Mouse (Mus musculus) kidney, embryonic 16.5 days (tissue): Measurements from ENCODE around the gene Gprc5a. TPM values are rescaled to one million over a fixed set of nuclear protein-coding genes. Genes with fewer than 3 reads are reported as not detected.

ENCODE experiments used
- ATAC-seq: fragments of 200-750 bp; cut with Nextera tagmentation; 2 replicates; pipeline ENCODE4 v1.8.0; 2017; ENCODE audit warnings: moderate TSS enrichment; ENCODE audit not compliant: low FRiP score, low TSS enrichment
- H3K27ac ChIP-seq: fragments of 300-500 bp; sonication (generic); 2 replicates; pipeline ENCODE4 v1.5.1; 2014; ENCODE audit warnings: low read length
- H3K27me3 ChIP-seq: fragments of 300-500 bp; sonication (generic); 2 replicates; pipeline ENCODE4 v1.6.1; 2014; ENCODE audit warnings: low read length, control low read depth, mixed read lengths; ENCODE audit not compliant: insufficient read depth
- H3K36me3 ChIP-seq: fragments of 300-500 bp; sonication (generic); 2 replicates; pipeline ENCODE4 v1.6.1; 2014; ENCODE audit warnings: low read length, control low read depth, mixed read lengths; ENCODE audit not compliant: insufficient read depth
- H3K4me1 ChIP-seq: fragments of 300-500 bp; sonication (generic); 2 replicates; pipeline ENCODE4 v1.6.1; 2014; ENCODE audit warnings: low read length, control low read depth, mixed read lengths; ENCODE audit not compliant: insufficient read depth
- H3K4me2 ChIP-seq: fragments of 300-500 bp; sonication (generic); replicated peaks from 2 replicates; pipeline ENCODE4 v1.6.1; 2014; ENCODE audit warnings: low read depth, low read length
- H3K4me3 ChIP-seq: fragments of 300-500 bp; sonication (generic); 2 replicates; pipeline ENCODE4 v1.5.1; 2014; ENCODE audit warnings: mild to moderate bottlenecking, low read length
- H3K9ac ChIP-seq: fragments of 300-500 bp; sonication (generic); replicated peaks from 2 replicates; pipeline ENCODE4 v1.6.1; 2014; ENCODE audit warnings: low read length
- H3K9me3 ChIP-seq: fragments of 300-500 bp; sonication (generic); 2 replicates; pipeline ENCODE4 v1.6.1; 2016; ENCODE audit warnings: low read length, control low read depth
- WGBS: fragments of 180-500 bp; shearing (Covaris S2); extraction: QIAGEN DNeasy Blood & Tissue Kit; methylation state at CpG from one replicate; pipeline ENCODE4 v1.1.7; 2014; 5-methylcytosine and 5-hydroxymethylcytosine counted together
- polyA plus RNA-seq: library from polyadenylated mRNA; unstranded; fragments of >200 nt; fragmentation: Nextera tagmentation; extraction: Ambion mirVana; gene quantifications from 2 replicates; pipeline ENCODE4 v1.2.1, GENCODE M21; 2015

Gprc5a gene
- polyA plus RNA-seq = 14.3 and 16.7 TPM in 2 replicates

DNA sequence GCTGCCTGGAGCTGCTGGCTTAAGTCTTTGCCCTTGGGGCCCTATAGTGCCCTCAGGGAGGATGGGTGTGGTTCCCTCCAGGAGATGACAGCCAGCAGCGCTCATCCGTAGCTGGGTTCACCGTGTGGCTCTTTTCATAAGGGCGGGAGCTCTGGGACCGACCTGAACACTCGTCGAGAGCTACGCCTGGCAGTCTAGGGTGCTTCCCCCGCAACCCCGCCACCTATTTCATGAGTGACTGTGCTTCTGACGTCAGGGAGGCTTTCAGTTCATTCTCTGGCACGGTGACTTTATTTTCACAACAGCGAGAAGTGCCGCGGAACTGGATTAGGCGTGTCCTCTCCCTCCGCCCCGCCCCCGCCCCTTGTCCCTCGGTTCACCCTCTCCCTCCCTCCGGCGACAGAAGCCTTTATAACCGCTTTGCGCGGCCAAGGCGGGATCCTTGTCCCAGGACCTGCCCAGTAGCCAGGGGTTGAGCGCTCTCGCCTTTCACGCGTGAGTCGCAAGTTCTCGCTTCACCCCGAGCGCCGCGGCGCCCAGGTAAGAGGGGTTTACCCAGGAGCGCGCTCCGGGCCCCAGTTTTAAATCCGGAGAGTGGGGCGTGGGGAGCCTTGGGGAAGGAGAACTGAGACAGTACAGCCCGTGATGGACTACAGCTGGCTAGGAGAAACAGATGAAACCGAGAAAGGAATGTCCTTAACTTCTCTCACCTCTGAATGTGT, at the start of gene Gprc5a:
Gprc5a (plus strand) TSS at position 416 of the 722 bp plus-strand sequence.
- under 1% methylated on average over 43 of the region's 44 CpGs for WGBS

DNA sequence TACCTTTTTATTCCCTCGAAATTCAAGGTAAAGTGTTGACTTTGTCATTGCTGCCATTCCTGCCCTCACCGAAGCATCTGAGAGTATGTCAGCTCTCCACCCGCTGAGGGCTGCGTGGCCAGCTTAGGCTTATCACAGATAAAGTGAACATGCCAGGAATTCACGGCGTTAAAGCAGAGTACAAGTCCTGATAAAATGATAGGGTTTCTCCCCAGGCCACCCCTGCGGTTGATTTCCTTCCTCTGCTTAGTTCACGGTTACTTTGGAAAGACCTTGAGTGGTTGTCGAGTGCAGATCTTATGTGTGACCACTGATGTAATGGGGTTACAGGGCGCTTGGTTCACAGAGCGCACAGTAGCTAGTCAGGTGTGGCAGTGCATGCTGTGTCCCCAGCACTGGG, 48.2 kb upstream of the Gprc5a start:
- WGBS = 92% methylated on average over 11 of the region's 11 CpGs
- Histone ChIP-seq H3K4me3 (no peak overlapping the region), H3K4me1 (peaks cover 3% of the 10 kb centered on the region), H3K36me3 (peaks cover 78% of the 10 kb centered on the region), H3K9ac (no peak overlapping the region), H3K27me3 (no peaks in the 10 kb centered on the region), H3K4me2 (no peak overlapping the region), H3K9me3 (no peaks in the 10 kb centered on the region), H3K27ac (no peak overlapping the region)
- ATAC-seq = no peak

More for the DNA sequence above, at the start of gene Gprc5a:
- no peaks in the 10 kb centered on the region for H3K27me3 ChIP-seq
- H3K4me3 ChIP-seq = peak within 1 kb of the TSS; percentile 65
- H3K27ac ChIP-seq = peak within 1 kb of the TSS; percentile 57; the same call in 1 of the 2 replicates
- peak; percentile 90 for ATAC-seq
- no peaks in the 10 kb centered on the region for H3K36me3 ChIP-seq
- peaks cover 29% of the 10 kb centered on the region for H3K4me1 ChIP-seq
- peak within 1 kb of the TSS; percentile 87 for H3K4me2 ChIP-seq
- H3K9ac ChIP-seq = peak within 1 kb of the TSS; percentile 73
- no peaks in the 10 kb centered on the region for H3K9me3 ChIP-seq

DNA sequence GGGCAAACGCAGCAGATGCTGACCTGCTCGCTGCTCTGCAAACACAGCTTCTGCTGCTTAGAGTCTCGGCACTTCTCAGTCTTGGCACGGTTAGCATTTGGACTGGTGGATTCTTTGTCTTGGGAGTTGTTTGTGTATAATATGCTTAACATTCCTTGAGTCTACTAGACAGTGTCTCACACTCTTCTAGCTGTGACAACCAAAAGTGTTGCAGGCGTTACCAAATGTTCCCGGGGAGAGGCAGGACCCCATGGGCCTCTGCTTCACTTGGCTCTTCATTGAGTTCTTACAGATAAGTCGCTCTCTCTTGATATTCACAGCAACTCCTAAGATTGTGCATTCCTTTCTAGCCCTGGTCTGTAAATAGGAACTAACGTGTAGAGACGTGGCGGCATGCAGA, 45.9 kb upstream of the Gprc5a start:
- Histone ChIP-seq H3K27me3 (no peaks in the 10 kb centered on the region), H3K4me1 (no peaks in the 10 kb centered on the region; the same call in 1 of the 2 replicates), H3K9ac (no peak overlapping the region), H3K4me2 (no peak overlapping the region), H3K4me3 (no peak overlapping the region), H3K36me3 (peaks cover 93% of the 10 kb centered on the region), H3K27ac (no peak overlapping the region), H3K9me3 (no peaks in the 10 kb centered on the region)
- no peak for ATAC-seq
- 91% methylated on average over 10 of the region's 10 CpGs for WGBS

DNA sequence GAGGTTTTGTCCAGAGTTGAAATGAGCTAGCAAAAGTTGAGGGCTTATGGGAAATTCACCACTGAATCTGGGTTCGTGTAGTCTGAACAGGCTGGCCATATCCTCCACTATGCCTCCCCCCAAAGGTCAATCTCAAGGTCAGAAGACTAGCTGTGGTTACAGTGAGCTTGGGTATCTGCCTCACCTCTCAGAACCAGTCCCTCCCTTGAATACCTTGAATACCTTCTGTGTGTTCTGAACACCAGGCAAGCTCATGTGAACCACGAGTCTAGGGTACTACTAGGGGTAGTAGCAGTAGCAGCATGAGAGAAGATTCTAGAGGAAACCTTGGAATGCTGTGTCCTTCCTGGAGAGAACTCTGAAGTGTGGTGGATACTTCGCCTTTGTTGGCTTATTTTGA, 43.8 kb upstream of the Gprc5a start:
- Histone ChIP-seq H3K9ac (no peak overlapping the region), H3K9me3 (no peaks in the 10 kb centered on the region), H3K4me3 (no peak overlapping the region), H3K4me1 (peaks cover 2% of the 10 kb centered on the region; the same call in 1 of the 2 replicates), H3K27me3 (no peaks in the 10 kb centered on the region), H3K4me2 (no peak overlapping the region), H3K36me3 (peaks cover 77% of the 10 kb centered on the region), H3K27ac (no peak overlapping the region)
- 91% methylated on average over 3 of the region's 3 CpGs for WGBS
- ATAC-seq = no peak

DNA sequence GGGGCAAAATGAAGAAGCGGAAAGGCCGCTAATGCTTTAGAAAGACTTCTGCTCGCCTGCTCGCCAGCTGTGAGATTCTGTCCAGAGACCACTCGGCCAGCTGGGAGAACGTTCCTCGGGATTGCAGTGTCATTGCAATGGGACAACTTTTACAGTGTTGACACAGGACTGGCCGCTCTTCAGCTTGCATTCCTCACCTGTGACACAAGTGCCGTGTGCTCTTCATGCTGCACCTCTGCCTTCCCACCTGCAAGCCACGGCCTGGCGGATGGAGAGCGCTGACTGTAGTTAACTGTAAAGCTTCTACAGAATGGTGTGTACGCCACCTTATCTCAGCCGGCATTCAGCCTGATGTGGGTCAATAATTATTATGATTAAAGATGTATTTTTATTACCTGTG, 42.1 kb upstream of the Gprc5a start:
- H3K4me2 ChIP-seq = no peak overlapping the region
- H3K9me3 ChIP-seq = no peaks in the 10 kb centered on the region
- WGBS = 87% methylated on average over 14 of the region's 14 CpGs
- peaks cover 2% of the 10 kb centered on the region; the same call in 1 of the 2 replicates for H3K4me1 ChIP-seq
- no peak overlapping the region for H3K9ac ChIP-seq
- H3K27ac ChIP-seq = no peak overlapping the region
- H3K4me3 ChIP-seq = no peak overlapping the region
- no peak for ATAC-seq
- peaks cover 59% of the 10 kb centered on the region for H3K36me3 ChIP-seq
- no peaks in the 10 kb centered on the region for H3K27me3 ChIP-seq

DNA sequence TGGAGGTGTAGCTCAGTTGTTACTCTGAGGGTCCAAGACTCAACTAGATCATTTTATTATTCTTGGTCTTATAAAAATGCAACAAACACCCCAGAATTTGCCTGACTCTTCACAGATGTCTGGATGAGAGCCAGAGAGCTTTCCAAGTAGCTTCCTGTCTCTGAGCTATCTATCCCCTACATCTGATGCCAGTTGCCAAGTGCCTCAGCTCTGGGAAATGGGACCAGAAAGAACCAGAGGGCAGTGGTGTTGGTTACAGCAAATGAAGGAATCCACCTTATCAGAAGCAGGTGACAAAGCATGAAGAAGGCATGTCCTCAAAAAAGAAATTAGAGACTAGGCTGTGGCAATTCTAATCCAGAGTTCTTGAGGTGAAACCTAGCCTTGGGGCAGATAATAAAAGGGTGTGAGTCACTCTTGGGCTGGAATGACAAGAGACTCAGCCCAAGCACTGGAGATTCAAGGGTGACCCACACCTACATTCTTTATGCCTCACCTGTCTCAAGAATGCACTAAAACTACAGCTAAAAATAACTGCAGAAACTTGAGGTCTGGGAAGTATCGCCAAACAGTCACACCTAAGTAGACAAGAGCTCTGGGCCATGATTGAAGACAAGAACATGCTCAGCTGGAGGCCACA, 40.5 kb upstream of the Gprc5a start:
- H3K9ac ChIP-seq = no peak overlapping the region
- no peaks in the 10 kb centered on the region for H3K9me3 ChIP-seq
- no peak overlapping the region for H3K4me2 ChIP-seq
- peaks cover 45% of the 10 kb centered on the region for H3K36me3 ChIP-seq
- H3K27ac ChIP-seq = peak overlapping the region; percentile 49; the same call in 1 of the 2 replicates
- H3K4me3 ChIP-seq = no peak overlapping the region
- WGBS = 59% methylated on average over 1 of the region's 1 CpGs
- no peak for ATAC-seq
- H3K27me3 ChIP-seq = no peaks in the 10 kb centered on the region
- peaks cover 2% of the 10 kb centered on the region; the same call in 1 of the 2 replicates for H3K4me1 ChIP-seq

DNA sequence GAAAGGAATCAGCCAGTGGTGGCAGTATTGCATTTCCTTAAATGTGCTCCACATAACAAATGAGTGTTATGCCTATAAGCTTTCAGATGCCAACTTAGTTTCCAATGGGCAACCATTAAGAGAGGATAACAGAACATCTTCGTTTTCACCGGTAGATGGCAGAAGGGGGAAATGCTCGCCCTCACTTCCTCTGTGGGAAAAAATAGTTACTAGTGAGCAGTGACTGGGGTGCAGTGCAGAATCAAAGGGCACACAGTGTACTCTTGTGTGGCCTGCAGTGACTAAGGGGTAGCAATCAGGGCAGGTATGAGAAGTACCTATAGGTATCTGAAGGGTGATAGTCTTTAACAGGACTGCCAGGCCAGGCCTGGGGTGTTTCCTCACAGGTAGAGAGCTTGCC, 39.2 kb upstream of the Gprc5a start:
- Histone ChIP-seq H3K4me3 (no peak overlapping the region), H3K9me3 (no peaks in the 10 kb centered on the region), H3K27ac (no peak overlapping the region), H3K27me3 (no peaks in the 10 kb centered on the region), H3K4me1 (peaks cover 2% of the 10 kb centered on the region; the same call in 1 of the 2 replicates), H3K4me2 (no peak overlapping the region), H3K9ac (no peak overlapping the region), H3K36me3 (peaks cover 31% of the 10 kb centered on the region)
- 11% methylated on average over 3 of the region's 3 CpGs for WGBS
- ATAC-seq = 0 out of 2 replicates have a peak, but pooled peaks have one; percentile 12

DNA sequence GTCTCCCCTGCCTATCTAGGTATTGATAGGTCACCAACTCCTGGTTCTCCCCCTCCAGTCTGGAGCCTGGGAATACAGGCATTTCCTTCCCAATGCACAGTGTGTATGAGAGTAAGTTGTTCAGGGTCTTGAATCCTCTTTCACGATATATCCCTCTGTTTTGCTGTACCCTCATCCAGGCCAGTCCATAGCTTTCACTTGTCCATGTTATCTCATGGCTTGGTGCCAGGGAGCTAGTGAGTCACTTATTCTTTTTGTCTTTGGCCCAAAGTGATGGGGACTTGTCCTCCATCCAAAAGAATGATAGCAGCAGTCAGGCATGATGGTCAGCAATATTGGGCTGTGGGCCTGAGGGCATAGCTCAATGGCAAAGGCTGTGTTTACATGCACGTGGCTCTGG, 38.7 kb upstream of the Gprc5a start:
- no peaks in the 10 kb centered on the region for H3K27me3 ChIP-seq
- no peak for ATAC-seq
- no peak overlapping the region for H3K27ac ChIP-seq
- peaks cover 26% of the 10 kb centered on the region for H3K36me3 ChIP-seq
- H3K9ac ChIP-seq = no peak overlapping the region
- H3K4me1 ChIP-seq = peaks cover 2% of the 10 kb centered on the region; the same call in 1 of the 2 replicates
- H3K9me3 ChIP-seq = no peaks in the 10 kb centered on the region
- 84% methylated on average over 2 of the region's 2 CpGs for WGBS
- H3K4me2 ChIP-seq = no peak overlapping the region
- no peak overlapping the region for H3K4me3 ChIP-seq

DNA sequence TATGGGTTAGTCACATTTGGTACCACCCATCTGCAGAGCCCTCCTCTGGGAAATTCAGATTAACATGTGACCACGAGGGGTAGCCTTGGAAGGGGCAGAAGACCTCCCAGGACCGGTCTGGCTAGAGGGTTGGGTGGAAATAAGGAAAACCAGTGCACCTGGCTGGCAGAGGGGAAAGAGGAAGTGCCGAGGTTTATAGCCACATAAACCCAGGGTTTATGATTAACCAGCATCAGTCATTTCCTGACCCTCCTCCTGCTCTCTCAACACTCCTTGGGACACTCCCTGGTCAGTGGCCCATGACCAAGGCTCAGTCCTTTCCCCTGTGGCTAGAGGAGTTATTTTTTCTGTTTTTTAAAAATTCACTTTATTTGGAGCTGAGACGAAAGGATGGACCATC, 36.2 kb upstream of the Gprc5a start:
- WGBS = 25% methylated on average over 4 of the region's 4 CpGs
- peaks cover 5% of the 10 kb centered on the region; the same call in 1 of the 2 replicates for H3K36me3 ChIP-seq
- peak; percentile 87 for ATAC-seq
- no peak overlapping the region for H3K4me3 ChIP-seq
- peaks cover 2% of the 10 kb centered on the region; the same call in 1 of the 2 replicates for H3K4me1 ChIP-seq
- no peak overlapping the region for H3K9ac ChIP-seq
- no peak overlapping the region for H3K4me2 ChIP-seq
- no peaks in the 10 kb centered on the region for H3K27me3 ChIP-seq
- H3K27ac ChIP-seq = peak overlapping the region; percentile 61
- no peaks in the 10 kb centered on the region for H3K9me3 ChIP-seq

DNA sequence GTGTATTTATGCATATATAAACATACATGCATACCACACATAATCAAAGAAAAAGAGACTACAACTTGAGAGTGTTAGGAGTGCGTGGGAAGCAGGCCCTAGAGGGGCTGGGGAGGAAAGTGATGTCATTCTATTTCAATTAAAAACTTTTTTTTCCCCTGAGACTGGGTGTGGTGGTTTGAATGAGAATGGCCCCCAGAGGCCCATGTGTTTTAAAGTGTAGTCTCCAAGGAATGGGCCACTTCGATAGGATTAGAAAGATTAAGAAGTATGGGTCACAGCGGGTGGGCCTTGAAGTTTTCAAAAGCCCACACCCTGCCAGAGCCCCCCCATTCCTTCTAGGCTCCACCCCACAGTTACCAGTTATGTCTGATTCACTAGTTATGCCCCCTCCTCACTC, 26.8 kb upstream of the Gprc5a start:
- WGBS = 87% methylated on average over 3 of the region's 3 CpGs
- H3K36me3 ChIP-seq = no peaks in the 10 kb centered on the region

More for the DNA sequence above, 26.8 kb upstream of the Gprc5a start:
- H3K4me3 ChIP-seq = no peak overlapping the region
- H3K27ac ChIP-seq = no peak overlapping the region
- H3K4me1 ChIP-seq = peaks cover 11% of the 10 kb centered on the region
- no peak for ATAC-seq
- no peak overlapping the region for H3K4me2 ChIP-seq
- H3K9ac ChIP-seq = no peak overlapping the region
- H3K27me3 ChIP-seq = no peaks in the 10 kb centered on the region
- no peaks in the 10 kb centered on the region; the same call in 1 of the 2 replicates for H3K9me3 ChIP-seq
